12 mouse cellular contexts compared by ENCODE assay signal in the genomic region with DNA sequence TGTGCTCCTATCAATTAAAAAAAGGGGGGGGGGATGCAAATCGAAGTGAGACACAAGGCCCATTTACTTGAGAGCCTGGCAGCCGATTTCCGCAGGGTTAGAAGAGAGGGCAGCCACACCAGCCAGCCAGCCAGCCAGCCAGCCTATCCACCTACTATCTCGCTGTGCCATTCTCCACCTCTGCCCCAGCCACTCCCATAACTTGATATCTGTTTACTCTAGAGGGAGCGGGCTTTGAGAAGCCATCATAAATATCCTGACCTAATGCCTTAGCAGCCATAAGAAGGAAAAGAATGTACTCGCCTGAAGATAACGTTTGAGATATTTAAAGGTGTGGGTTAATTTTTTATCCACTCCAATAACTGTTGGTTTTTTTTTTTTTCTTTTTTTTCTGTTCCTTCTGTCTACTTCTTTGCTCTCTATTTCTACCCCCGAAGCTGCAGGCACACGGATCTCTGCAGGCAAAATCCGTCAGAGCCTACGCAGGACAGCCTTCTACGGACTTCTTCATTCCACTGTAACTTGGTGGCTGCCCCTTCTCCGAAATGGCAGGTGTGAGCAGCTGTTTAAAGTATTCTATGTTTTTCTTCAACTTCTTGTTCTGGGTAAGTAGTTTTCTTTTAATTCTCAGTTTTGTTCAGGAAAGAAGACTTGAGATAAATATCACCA. TPM values are rescaled to one million over a fixed set of nuclear protein-coding genes. Genes with fewer than 3 reads are reported as not detected.
A peak's percentile ranks its signal among the peaks of the same experiment; 100 is the strongest.
DNase-seq lines count a peak whose midpoint lies in the region; ATAC-seq and TF ChIP-seq lines count a peak whose summit lies in the region.
"Had no signal": no experiment of that assay in that cellular context is flagged by ENCODE, and none has a peak within 500 bp of the region (broad histone marks: within the 10 kb centered on the region; RNA-seq: fewer than 3 reads in every experiment).

No protein-coding gene starts in this region.

- no peaks in the 10 kb centered on the region for H3K9me3 ChIP-seq in intestine, embryonic 16.5 days (ENCODE audit: control insufficient read depth, low read length)
- H3K9me3 ChIP-seq in liver, postnatal 0 days (ENCODE audit: low read length) = no peaks in the 10 kb centered on the region
- H3K9me3 ChIP-seq: limb, embryonic 12.5 days; neural tube, embryonic 13.5 days had no signal

- peaks cover 11% of the 10 kb centered on the region for H3K4me1 ChIP-seq in intestine, embryonic 16.5 days (ENCODE audit: control insufficient read depth, insufficient read depth, low read length)
- H3K4me1 ChIP-seq in liver, postnatal 0 days (ENCODE audit: insufficient read depth) = 0 out of 2 replicates have a peak, but pooled peaks cover 3% of the 10 kb centered on the region
- H3K4me1 ChIP-seq: neural tube, embryonic 13.5 days had no signal

- ATAC-seq in intestine, embryonic 16.5 days = peak; percentile 97
- peak; percentile 100 for ATAC-seq in liver, postnatal 0 days
- no peak for ATAC-seq in activated CD4-positive, CD25-positive, alpha-beta regulatory T cell, adult 4 months

- TF ChIP-seq CTCF in liver, postnatal 0 days (IDR thresholded peaks at IDR 0.05; ENCODE audit: low read depth) = no peak
- TF ChIP-seq CTCF in layer of hippocampus, adult 2 months (conservative IDR thresholded peaks at IDR 0.05) = no peak

- H3K4me2 ChIP-seq in intestine, embryonic 16.5 days (ENCODE audit: low read depth, low read length) = peak overlapping the region; percentile 11; the same call in 1 of the 2 replicates
- peak overlapping the region; percentile 56 for H3K4me2 ChIP-seq in liver, postnatal 0 days (ENCODE audit: low read depth, low read length)
- H3K4me2 ChIP-seq: limb, embryonic 12.5 days; neural tube, embryonic 13.5 days had no signal

- peak; percentile 13 for DNase-seq in gastrocnemius, postnatal 25 days
- DNase-seq in gastrocnemius, postnatal 14 days = no peak
- DNase-seq in liver, postnatal 0 days = peak; percentile 64
- DNase-seq in spleen, postnatal 14 days (ENCODE audit: low spot score in 2 of 2) = peak; percentile 43 to 53
- DNase-seq in adrenal gland, adult 8-10 months = no peak
- no peak for DNase-seq in layer of hippocampus, adult 2 months (ENCODE audit: low spot score in 2 of 2)
- DNase-seq: heart, postnatal 4 days; thymus, adult 2 months had no signal

- peak overlapping the region; percentile 87 for H3K27ac ChIP-seq in intestine, embryonic 16.5 days (ENCODE audit: low read length)
- peak overlapping the region; percentile 89 for H3K27ac ChIP-seq in liver, postnatal 0 days (ENCODE audit: low read depth)
- no peak overlapping the region for H3K27ac ChIP-seq in layer of hippocampus, adult 2 months
- H3K27ac ChIP-seq: limb, embryonic 12.5 days; neural tube, embryonic 13.5 days had no signal

- no peaks in the 10 kb centered on the region for H3K36me3 ChIP-seq in intestine, embryonic 16.5 days (ENCODE audit: control insufficient read depth, insufficient read depth, low read length)
- H3K36me3 ChIP-seq in liver, postnatal 0 days (replicated peaks; ENCODE audit: insufficient read depth, low read length) = no peaks in the 10 kb centered on the region
- H3K36me3 ChIP-seq: limb, embryonic 12.5 days; neural tube, embryonic 13.5 days had no signal

- peak overlapping the region; percentile 57 for H3K9ac ChIP-seq in intestine, embryonic 16.5 days (ENCODE audit: low read depth, low read length)
- H3K9ac ChIP-seq in liver, postnatal 0 days (replicated peaks) = peak overlapping the region; percentile 72
- H3K9ac ChIP-seq: limb, embryonic 12.5 days; neural tube, embryonic 13.5 days had no signal

- intact Hi-C loops in gastrocnemius, postnatal 14 days (cut with DNase I; ENCODE audit: low total_unique reads) = no loop called here

- peak; percentile 29; the same call in 1 of the 2 replicates for TF ChIP-seq EP300 in liver, postnatal 0 days (IDR thresholded peaks at IDR 0.05; ENCODE audit: low read depth)

- no peaks in the 10 kb centered on the region for H3K27me3 ChIP-seq in intestine, embryonic 16.5 days (replicated peaks; ENCODE audit: control insufficient read depth, insufficient read depth, low read length)
- no peaks in the 10 kb centered on the region for H3K27me3 ChIP-seq in liver, postnatal 0 days (ENCODE audit: insufficient read depth, low read length)
- H3K27me3 ChIP-seq: limb, embryonic 12.5 days; neural tube, embryonic 13.5 days had no signal

- 21% methylated on average over 13 of the region's 13 CpGs for WGBS in intestine, embryonic 16.5 days
- WGBS in liver, postnatal 0 days (ENCODE audit: insufficient replicate concordance) = 22% methylated on average over 13 of the region's 13 CpGs

- H3K4me3 ChIP-seq in intestine, embryonic 16.5 days (ENCODE audit: low read length) = peak overlapping the region; percentile 51
- H3K4me3 ChIP-seq in liver, postnatal 0 days (ENCODE audit: low read depth, low read length) = peak overlapping the region; percentile 62
- H3K4me3 ChIP-seq in layer of hippocampus, adult 2 months = no peak overlapping the region
- H3K4me3 ChIP-seq: limb, embryonic 12.5 days; neural tube, embryonic 13.5 days had no signal

RNA-seq across cellular contexts. Expression of a gene that starts 0.6 kb away (rescaled TPM):
- 10 to 100 TPM; 60.3 to 61.5 TPM for total RNA-seq in gastrocnemius, postnatal 25 days (2021)
- total RNA-seq in gastrocnemius, postnatal 14 days (2021) = 10 to 100 TPM; 30.9 to 34.9 TPM
- polyA plus RNA-seq in intestine, embryonic 16.5 days (2015; fragmentation: Nextera tagmentation; extraction: Ambion mirVana) = 229 and 235 TPM in 2 replicates
- polyA plus RNA-seq in liver, postnatal 0 days (2015; fragmentation: Nextera tagmentation; extraction: Ambion mirVana) = 23.6 and 23.7 TPM in 2 replicates
- under 1 TPM in 1 of 2 experiments, not detected in 1; 0.59 TPM for polyA plus RNA-seq in activated CD4-positive, CD25-positive, alpha-beta regulatory T cell, adult 4 months (2017; shearing (Covaris generic))
- total RNA-seq in adrenal gland, adult 8-10 months (2022) = 1 to 10 TPM; 1.1 to 3.4 (median 1.4) TPM
- under 1 TPM in 1 of 2 experiments, not detected in 1; 0.26 TPM for total RNA-seq in layer of hippocampus, adult 2 months (2021)

Comparison
In these comparisons a context has a peak if more than half of its experiments do, and no peak if none do; other contexts are left out.
1. DNase-seq: peak in gastrocnemius, postnatal 25 days (single experiment), liver, postnatal 0 days (single experiment) and spleen, postnatal 14 days (2 of 2); none in gastrocnemius, postnatal 14 days (single experiment), adrenal gland, adult 8-10 months (single experiment) and layer of hippocampus, adult 2 months (0 of 2).
2. RNA of a gene that starts 0.6 kb away (total RNA-seq): 60.3 to 61.5 TPM in gastrocnemius, postnatal 25 days and 30.9 to 34.9 TPM in gastrocnemius, postnatal 14 days; 1.1 to 3.4 TPM in adrenal gland, adult 8-10 months and 0.26 TPM in layer of hippocampus, adult 2 months; every median in the first group is over 4 times any median in the second.